Mouse (Mus musculus) limb, embryonic 14.5 days (tissue): ENCODE measurements around the gene Rrp15. TPM values are rescaled to one million over a fixed set of nuclear protein-coding genes. Genes with fewer than 3 reads are reported as not detected.

ENCODE experiments used
- ATAC-seq: fragments of 200-750 bp; cut with Nextera tagmentation; 2 replicates; pipeline ENCODE4 v1.8.0; 2017; ENCODE audit warnings: low read depth, moderate number of reproducible peaks, moderate TSS enrichment; ENCODE audit not compliant: low FRiP score
- DNase-seq: peaks from one replicate; pipeline ENCODE4 v3.0.0-alpha.2; 2015; ENCODE audit warnings: low spot score
- H3K27ac ChIP-seq: fragments of 300-500 bp; sonication (generic); replicated peaks from 2 replicates; pipeline ENCODE4 v1.5.1; 2014; ENCODE audit warnings: low read depth, mild to moderate bottlenecking, low read length, moderate library complexity, mixed read lengths
- H3K27me3 ChIP-seq: fragments of 300-500 bp; sonication (generic); 2 replicates; pipeline ENCODE4 v1.6.1; 2014; ENCODE audit warnings: low read length, mixed read lengths; ENCODE audit not compliant: control insufficient read depth, insufficient read depth
- H3K36me3 ChIP-seq: fragments of 300-500 bp; sonication (generic); 2 replicates; pipeline ENCODE4 v1.6.1; 2014; ENCODE audit warnings: mild to moderate bottlenecking, low read length, moderate library complexity, mixed read lengths; ENCODE audit not compliant: control insufficient read depth, insufficient read depth
- H3K4me1 ChIP-seq: fragments of 300-500 bp; sonication (generic); 2 replicates; pipeline ENCODE4 v1.6.1; 2014; ENCODE audit warnings: antibody characterized with exemption, low read length, mixed read lengths; ENCODE audit not compliant: control insufficient read depth, insufficient read depth
- H3K4me2 ChIP-seq: fragments of 300-500 bp; sonication (generic); replicated peaks from 2 replicates; pipeline ENCODE4 v1.6.1; 2014; ENCODE audit warnings: low read depth, mild to moderate bottlenecking, low read length, moderate library complexity; ENCODE audit not compliant: severe bottlenecking
- H3K4me3 ChIP-seq: fragments of 300-500 bp; sonication (generic); replicated peaks from 2 replicates; pipeline ENCODE4 v1.5.1; 2014; ENCODE audit warnings: low read length
- H3K9ac ChIP-seq: fragments of 300-500 bp; sonication (generic); 2 replicates; pipeline ENCODE4 v1.6.1; 2014; ENCODE audit warnings: mild to moderate bottlenecking, low read depth, low read length, moderate library complexity; ENCODE audit not compliant: severe bottlenecking
- H3K9me3 ChIP-seq: fragments of 300-500 bp; sonication (generic); 2 replicates; pipeline ENCODE4 v1.6.1; 2016; ENCODE audit warnings: low read length; ENCODE audit not compliant: control insufficient read depth
- POLR2A ChIP-seq: fragments of 200-500 bp; IDR thresholded peaks from 2 replicates; pipeline ENCODE4 v1.8.0; 2012; ENCODE audit warnings: inconsistent platforms, mild to moderate bottlenecking, moderate library complexity, borderline replicate concordance; ENCODE audit not compliant: insufficient read depth, insufficient read length; ENCODE audit errors: extremely low read depth
- WGBS: fragments of 180-500 bp; shearing (Covaris S2); extraction: QIAGEN DNeasy Blood & Tissue Kit; methylation state at CpG from one replicate; pipeline ENCODE4 v1.1.7; 2014; 5-methylcytosine and 5-hydroxymethylcytosine counted together
- polyA plus RNA-seq, 2 experiments: library from polyadenylated mRNA; depleted of rRNA in 1 of 2; stranded (reverse) in 1 of 2; unstranded in 1 of 2; fragments of >200 nt; fragmentation: Nextera tagmentation in 1 of 2; extraction: Ambion mirVana in 1 of 2; gene quantifications; 2 replicates each; pipeline versions ENCODE4 v1.2.1 to v1.2.3; 2012 to 2014

The Rrp15 gene
- polyA plus RNA-seq, 2 experiments = 40.0 to 62.6 TPM

GRCm38 (mm10) chr1:186705203-186705914 lies 43.8 kb downstream of the Rrp15 start:
- peak overlapping the region; percentile 81 for H3K4me2 ChIP-seq
- H3K4me3 ChIP-seq = peak overlapping the region; percentile 75
- H3K9me3 ChIP-seq = no peaks in the 10 kb centered on the region
- H3K27ac ChIP-seq = peak overlapping the region; percentile 90
- ATAC-seq (peak; percentile 66), DNase-seq (peak; percentile 72)
- peak overlapping the region; percentile 91 for H3K9ac ChIP-seq
- 0 out of 2 replicates have a peak, but pooled peaks cover 3% of the 10 kb centered on the region for H3K36me3 ChIP-seq
- WGBS = 3% methylated on average over 54 of the region's 65 CpGs
- TF ChIP-seq POLR2A = peak; percentile 64; the same call in 1 of the 2 replicates
- H3K27me3 ChIP-seq = no peaks in the 10 kb centered on the region
- H3K4me1 ChIP-seq = peaks cover 23% of the 10 kb centered on the region

DNA sequence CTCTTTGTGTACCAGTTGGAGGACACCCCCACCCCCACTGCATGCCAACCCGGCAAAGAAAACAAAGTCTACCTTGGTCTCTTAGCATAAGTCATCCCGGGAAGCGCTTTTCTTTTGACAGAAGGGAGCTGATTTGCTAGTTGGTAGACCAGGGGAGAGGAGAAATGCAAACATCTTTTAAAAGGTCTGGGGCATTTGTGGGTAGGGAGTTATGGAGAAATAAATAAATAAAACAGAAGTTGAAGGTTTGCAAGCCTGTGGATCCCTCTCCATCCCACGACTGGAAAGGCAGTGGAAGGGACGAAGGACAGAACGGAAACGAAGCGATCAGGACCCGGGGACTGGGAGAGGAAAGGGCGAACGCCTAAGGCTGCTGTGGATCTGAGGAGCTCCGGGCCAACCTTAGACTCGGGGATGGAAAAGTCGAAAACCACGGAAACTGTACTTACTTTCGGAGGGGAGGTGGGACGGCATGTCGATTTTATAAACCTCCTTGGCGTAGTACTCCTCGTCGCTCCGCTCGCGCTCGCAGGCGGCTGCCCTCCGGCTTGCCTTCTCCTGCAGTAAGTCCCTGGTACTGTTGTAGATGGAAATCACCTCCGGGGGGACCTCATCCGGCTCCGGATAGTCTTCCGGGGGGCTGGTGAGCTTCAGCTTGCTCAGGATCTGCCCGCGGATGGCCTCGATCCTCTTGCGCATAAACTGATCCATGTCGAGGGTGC lies 45.0 kb downstream of the Rrp15 start:
- Histone ChIP-seq H3K4me2 (peak overlapping the region; percentile 81), H3K4me3 (peak overlapping the region; percentile 75), H3K36me3 (0 out of 2 replicates have a peak, but pooled peaks cover 4% of the 10 kb centered on the region), H3K4me1 (peaks cover 24% of the 10 kb centered on the region), H3K9ac (peak overlapping the region; percentile 91), H3K27ac (peak overlapping the region; percentile 90), H3K27me3 (no peaks in the 10 kb centered on the region), H3K9me3 (no peaks in the 10 kb centered on the region)
- TF ChIP-seq POLR2A = peak; percentile 42; the same call in 1 of the 2 replicates
- peak; percentile 26 for DNase-seq
- ATAC-seq = no peak
- under 1% methylated on average over 36 of the region's 36 CpGs for WGBS

- Histone ChIP-seq H3K9ac (peak overlapping the region; percentile 91), H3K27ac (peak overlapping the region; percentile 90), H3K36me3 (0 out of 2 replicates have a peak, but pooled peaks cover 10% of the 10 kb centered on the region), H3K27me3 (no peaks in the 10 kb centered on the region), H3K9me3 (no peaks in the 10 kb centered on the region), H3K4me3 (peak overlapping the region; percentile 75), H3K4me2 (peak overlapping the region; percentile 81), H3K4me1 (peaks cover 26% of the 10 kb centered on the region)
- whole genome bisulfite sequencing = 0% methylated on average over 15 of the region's 15 CpGs
- peak; percentile 2; the same call in 1 of the 2 replicates for ATAC-seq
- TF ChIP-seq POLR2A = no peak
- peak; percentile 33 for DNase-seq
Measured at GRCm38 (mm10) chr1:186703256-186703979, 45.7 kb downstream of the Rrp15 start.

GRCm38 (mm10) chr1:186702391-186703255 lies 46.5 kb downstream of the Rrp15 start:
- peak overlapping the region; percentile 90 for H3K27ac ChIP-seq
- 0 out of 2 replicates have a peak, but pooled peaks cover 8% of the 10 kb centered on the region for H3K36me3 ChIP-seq
- peaks cover 26% of the 10 kb centered on the region for H3K4me1 ChIP-seq
- peak overlapping the region; percentile 75 for H3K4me3 ChIP-seq
- ATAC-seq (peak; percentile 64), DNase-seq (peak; percentile 81)
- H3K9ac ChIP-seq = peak overlapping the region; percentile 91
- H3K4me2 ChIP-seq = peak overlapping the region; percentile 81
- no peak for TF ChIP-seq POLR2A
- no peaks in the 10 kb centered on the region for H3K9me3 ChIP-seq
- H3K27me3 ChIP-seq = no peaks in the 10 kb centered on the region
- WGBS = 5% methylated on average over 15 of the region's 15 CpGs
